Mouse (Mus musculus) limb, embryonic 15.5 days (tissue): ENCODE results near the gene Car12. TPM values are rescaled to one million over a fixed set of nuclear protein-coding genes. Genes with fewer than 3 reads are reported as not detected.
"Not testable (repeated sequence)": the region's sequence is repeated elsewhere in the genome, so short reads cannot be mapped to it uniquely, and the experiment has no call there.

ENCODE experiments used
- ATAC-seq: fragments of 200-750 bp; cut with Nextera tagmentation; 2 replicates; pipeline ENCODE4 v1.8.0; 2017; ENCODE audit warnings: low read depth, moderate TSS enrichment; ENCODE audit not compliant: insufficient number of reproducible peaks, low FRiP score, low TSS enrichment
- H3K27ac ChIP-seq: fragments of 300-500 bp; sonication (generic); 2 replicates; pipeline ENCODE4 v1.5.1; 2015; ENCODE audit warnings: moderate library complexity, mild to moderate bottlenecking, inconsistent platforms
- H3K27me3 ChIP-seq: fragments of 300-500 bp; sonication (generic); 2 replicates; pipeline ENCODE4 v1.6.1; 2015; ENCODE audit warnings: inconsistent platforms
- H3K36me3 ChIP-seq: fragments of 300-500 bp; sonication (generic); 2 replicates; pipeline ENCODE4 v1.6.1; 2015; ENCODE audit warnings: inconsistent platforms
- H3K4me1 ChIP-seq: fragments of 300-500 bp; sonication (generic); 2 replicates; pipeline ENCODE4 v1.6.1; 2015; ENCODE audit warnings: inconsistent platforms
- H3K4me2 ChIP-seq: fragments of 300-500 bp; sonication (generic); 2 replicates; pipeline ENCODE4 v1.6.1; 2015; ENCODE audit warnings: mild to moderate bottlenecking, inconsistent platforms
- H3K4me3 ChIP-seq: fragments of 300-500 bp; sonication (generic); 2 replicates; pipeline ENCODE4 v1.5.1; 2015; ENCODE audit warnings: mild to moderate bottlenecking, inconsistent platforms
- H3K9ac ChIP-seq: fragments of 300-500 bp; sonication (generic); 2 replicates; pipeline ENCODE4 v1.6.1; 2015; ENCODE audit warnings: inconsistent platforms
- H3K9me3 ChIP-seq: fragments of 300-500 bp; sonication (generic); 2 replicates; pipeline ENCODE4 v1.6.1; 2016; ENCODE audit warnings: inconsistent platforms
- WGBS: fragments of 180-500 bp; shearing (Covaris S2); methylation state at CpG from one replicate; pipeline ENCODE4 v1.1.7; 2015; 5-methylcytosine and 5-hydroxymethylcytosine counted together
- polyA plus RNA-seq: library from polyadenylated mRNA; unstranded; fragments of >200 nt; fragmentation: Nextera tagmentation; extraction: Ambion mirVana; gene quantifications from 2 replicates; pipeline ENCODE4 v1.2.1, GENCODE M21; 2015

Car12 gene
- polyA plus RNA-seq, 1 experiment from 2014 or later: 33.6 TPM

GRCm38 (mm10) chr9:66794629-66795463, 81.4 kb downstream of the Car12 start:
- 1% methylated on average over 43 of the region's 43 CpGs for WGBS
- H3K9ac ChIP-seq: peak overlapping the region; percentile 69
- peaks cover 8% of the 10 kb centered on the region for H3K4me1 ChIP-seq
- H3K4me3 ChIP-seq: peak overlapping the region; percentile 79
- peak overlapping the region; percentile 93 for H3K27ac ChIP-seq
- no peaks in the 10 kb centered on the region for H3K27me3 ChIP-seq
- peak overlapping the region; percentile 84 for H3K4me2 ChIP-seq
- H3K9me3 ChIP-seq: no peaks in the 10 kb centered on the region
- H3K36me3 ChIP-seq: peaks cover 6% of the 10 kb centered on the region
- peak; percentile 12; the same call in 1 of the 2 replicates for ATAC-seq

DNA sequence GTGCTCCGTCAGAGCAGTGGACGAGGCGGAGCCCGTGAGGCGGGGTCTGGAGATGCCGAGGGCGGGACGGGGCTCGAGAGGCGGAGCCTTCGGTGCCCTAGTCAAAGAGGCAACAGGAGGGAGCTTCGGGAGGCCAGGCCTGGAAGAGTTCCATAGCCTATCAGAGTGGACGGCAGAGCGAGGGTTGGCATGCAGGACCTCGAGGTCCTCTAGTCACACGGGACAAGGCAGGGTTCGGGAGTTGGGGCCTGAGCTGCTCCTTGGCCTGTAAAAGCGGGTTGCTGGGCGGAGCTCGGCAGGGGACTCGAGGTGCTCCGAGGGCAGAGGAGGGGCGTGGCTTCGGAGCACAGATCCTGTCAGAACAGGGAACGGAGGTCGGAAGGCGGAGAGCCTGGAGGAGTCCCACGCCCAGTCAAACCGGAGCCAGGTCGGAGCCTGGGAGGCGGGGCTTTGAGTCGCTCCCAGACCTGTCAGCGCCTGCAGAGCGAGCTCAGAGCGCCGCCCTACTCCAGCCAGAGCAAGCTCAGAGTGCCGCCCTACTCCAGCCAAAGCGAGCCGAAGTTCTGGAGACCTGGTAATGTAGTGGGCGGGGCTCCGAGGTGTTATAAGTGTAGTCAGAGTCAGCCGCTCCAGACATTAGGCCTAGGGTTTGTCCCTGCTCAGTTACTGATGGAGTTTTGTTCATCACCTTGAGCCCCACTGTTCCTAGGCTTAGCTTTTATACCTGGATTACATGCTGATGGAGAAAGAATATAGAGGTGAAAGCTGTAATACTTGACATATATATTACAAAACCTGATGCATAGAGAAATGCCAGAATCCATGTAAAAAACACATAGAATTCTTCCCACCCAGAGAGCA, 82.2 kb downstream of the Car12 start, which contains the start of gene Aph1b:
Gene Aph1b, minus strand, starts transcription at position 27 of the 861 bp plus-strand sequence.
- under 1% methylated on average over 42 of the region's 42 CpGs for WGBS
- peak within 1 kb of the TSS; percentile 84 for H3K4me2 ChIP-seq
- peak; percentile 98 for ATAC-seq
- H3K4me1 ChIP-seq: peaks cover 8% of the 10 kb centered on the region
- no peaks in the 10 kb centered on the region for H3K9me3 ChIP-seq
- H3K4me3 ChIP-seq: peak within 1 kb of the TSS; percentile 79
- peak within 1 kb of the TSS; percentile 69 for H3K9ac ChIP-seq
- no peaks in the 10 kb centered on the region for H3K36me3 ChIP-seq
- no peaks in the 10 kb centered on the region for H3K27me3 ChIP-seq
- H3K27ac ChIP-seq: peak within 1 kb of the TSS; percentile 93

- 65% methylated on average over 5 of the region's 5 CpGs for WGBS
- Histone ChIP-seq H3K27me3 (no peaks in the 10 kb centered on the region), H3K36me3 (no peaks in the 10 kb centered on the region), H3K9me3 (no peaks in the 10 kb centered on the region), H3K4me2 (peak within 1 kb of the TSS; percentile 84), H3K4me1 (peaks cover 8% of the 10 kb centered on the region), H3K9ac (peak within 1 kb of the TSS; percentile 5; the same call in 1 of the 2 replicates), H3K4me3 (peak within 1 kb of the TSS; percentile 79), H3K27ac (peak within 1 kb of the TSS; percentile 93)
- ATAC-seq: no peak
Observed at GRCm38 (mm10) chr9:66796739-66797138, 83.3 kb downstream of the Car12 start, which contains the start of gene Gm10647. TSS of gene Gm10647 (plus strand) at chr9:66797039.

DNA sequence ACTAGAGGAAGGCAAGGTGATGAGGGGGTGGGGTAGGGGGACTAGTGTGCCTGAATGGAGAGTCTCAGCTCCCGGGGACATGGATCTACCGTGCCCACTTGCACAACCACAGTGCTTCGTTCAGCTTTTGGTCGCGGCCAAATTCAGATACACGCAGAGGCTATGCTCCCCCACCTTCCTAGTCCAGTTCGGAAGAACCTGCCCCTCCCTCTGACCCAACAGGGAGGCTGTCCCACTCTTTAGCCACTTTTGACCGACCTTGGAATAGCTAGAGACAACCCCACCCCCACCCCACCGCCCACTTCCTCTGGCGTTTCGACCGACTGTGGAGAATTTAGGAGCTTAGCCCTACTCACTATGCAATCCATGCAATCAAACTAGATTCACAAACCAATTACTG, 88.5 kb downstream of the Car12 start:
- no peaks in the 10 kb centered on the region for H3K36me3 ChIP-seq
- H3K27me3 ChIP-seq: peaks cover 7% of the 10 kb centered on the region; the same call in 1 of the 2 replicates
- no peak overlapping the region for H3K4me2 ChIP-seq
- ATAC-seq: no peak
- H3K9me3 ChIP-seq: no peaks in the 10 kb centered on the region
- no peak overlapping the region for H3K9ac ChIP-seq
- 44% methylated on average over 12 of the region's 12 CpGs for WGBS
- no peak overlapping the region for H3K27ac ChIP-seq
- no peaks in the 10 kb centered on the region for H3K4me1 ChIP-seq
- H3K4me3 ChIP-seq: no peak overlapping the region

- Histone ChIP-seq H3K4me2 (peak overlapping the region; percentile 51), H3K4me3 (peak overlapping the region; percentile 31)
- H3K36me3 ChIP-seq, ATAC-seq, H3K4me1 ChIP-seq, H3K9me3 ChIP-seq, H3K9ac ChIP-seq, H3K27me3 ChIP-seq, H3K27ac ChIP-seq: not testable (repeated sequence)
- 6% methylated on average over 30 of the region's 37 CpGs for WGBS
Observed at GRCm38 (mm10) chr9:66805951-66806350, 92.5 kb downstream of the Car12 start.

- no peak overlapping the region for H3K4me2 ChIP-seq
- H3K4me3 ChIP-seq: no peak overlapping the region
- no peak overlapping the region for H3K9ac ChIP-seq
- no peak overlapping the region for H3K27ac ChIP-seq
- H3K9me3 ChIP-seq: no peaks in the 10 kb centered on the region
- no peaks in the 10 kb centered on the region for H3K27me3 ChIP-seq
- no peaks in the 10 kb centered on the region for H3K36me3 ChIP-seq
- H3K4me1 ChIP-seq: no peaks in the 10 kb centered on the region
- ATAC-seq: no peak
- 30% methylated on average over 2 of the region's 2 CpGs for WGBS
Observed at GRCm38 (mm10) chr9:66813392-66813791, 99.9 kb downstream of the Car12 start.

Other genes starting within 250 kb of the Car12 start
- 4.8 and 9.1 TPM in 2 replicates for gene Fbxl22, start 199.1 kb upstream of the Car12 start, polyA plus RNA-seq
- 56.8 and 65.1 TPM in 2 replicates for gene Usp3, start 120.5 kb upstream of the Car12 start, polyA plus RNA-seq
- 10.1 and 11.0 TPM in 2 replicates for gene Aph1b, start 81.8 kb downstream of the Car12 start, polyA plus RNA-seq
- 0.60 and 0.81 TPM in 2 replicates for gene Gm10647, start 83.4 kb downstream of the Car12 start, polyA plus RNA-seq
- gene Aph1c, start 121.0 kb downstream of the Car12 start, polyA plus RNA-seq: 3.8 and 4.8 TPM in 2 replicates
- 25.9 and 27.3 TPM in 2 replicates for gene Rab8b, start 206.0 kb downstream of the Car12 start, polyA plus RNA-seq
- 572 and 601 TPM in 2 replicates for gene Rps27l, start 232.4 kb downstream of the Car12 start, polyA plus RNA-seq